Mouse (Mus musculus) lung, postnatal 10 days (tissue): ENCODE measurements around the gene P4ha2.

ENCODE experiments used
- DNase-seq: peaks from one replicate; pipeline ENCODE4 v3.0.0; 2021

P4ha2 gene

GRCm38 (mm10) chr11:54100045-54100691, at the start of gene P4ha2:
TSS of gene P4ha2 (plus strand) at chr11:54100095.
- no peak for DNase-seq

- no peak for DNase-seq
These were observed 49.7 kb upstream of the P4ha2 start for GRCm38 (mm10) chr11:54050205-54050604.

GRCm38 (mm10) chr11:54051161-54051560, 48.7 kb upstream of the P4ha2 start:
- no peak for DNase-seq

GRCm38 (mm10) chr11:54052128-54052527, 47.8 kb upstream of the P4ha2 start:
- no peak for DNase-seq

- no peak for DNase-seq
These were observed 46.8 kb upstream of the P4ha2 start for GRCm38 (mm10) chr11:54053090-54053489.

- peak; percentile 75 for DNase-seq
These were observed 45.6 kb upstream of the P4ha2 start for GRCm38 (mm10) chr11:54054257-54054656.

- DNase-seq, result no peak
These were observed 43.8 kb upstream of the P4ha2 start for GRCm38 (mm10) chr11:54056132-54056531.

- DNase-seq, result no peak
These were observed 42.5 kb upstream of the P4ha2 start for GRCm38 (mm10) chr11:54057428-54057827.

- no peak for DNase-seq
These were observed 41.8 kb upstream of the P4ha2 start for GRCm38 (mm10) chr11:54058056-54058617.

GRCm38 (mm10) chr11:54058643-54059042, 41.3 kb upstream of the P4ha2 start:
- DNase-seq, result no peak

GRCm38 (mm10) chr11:54059526-54059925, 40.4 kb upstream of the P4ha2 start:
- DNase-seq, result no peak

- peak; percentile 76 for DNase-seq
These were observed 39.6 kb upstream of the P4ha2 start for GRCm38 (mm10) chr11:54060316-54060715.

- DNase-seq, result peak; percentile 41
These were observed 37.7 kb upstream of the P4ha2 start for GRCm38 (mm10) chr11:54062086-54062752.

- peak; percentile 20 for DNase-seq
These were observed 37.0 kb upstream of the P4ha2 start for GRCm38 (mm10) chr11:54062753-54063471.

- no peak for DNase-seq
These were observed 36.5 kb upstream of the P4ha2 start for GRCm38 (mm10) chr11:54063472-54063775.

- DNase-seq, result no peak
These were observed 35.4 kb upstream of the P4ha2 start for GRCm38 (mm10) chr11:54064412-54064978.

- DNase-seq, result no peak
These were observed 34.6 kb upstream of the P4ha2 start for GRCm38 (mm10) chr11:54065106-54065914.

GRCm38 (mm10) chr11:54065915-54066178, 34.0 kb upstream of the P4ha2 start:
- DNase-seq, result no peak

GRCm38 (mm10) chr11:54066400-54066799, 33.5 kb upstream of the P4ha2 start:
- DNase-seq, result no peak

GRCm38 (mm10) chr11:54067318-54067995, 32.4 kb upstream of the P4ha2 start:
- DNase-seq, result peak; percentile 85

- DNase-seq, result no peak
These were observed 31.8 kb upstream of the P4ha2 start for GRCm38 (mm10) chr11:54067996-54068519.
